Mouse (Mus musculus): ENCODE measurements at regions not wholly inside any gene's neighbourhood (a gene's known extent, or its start where the extent isn't known, plus 50 kb on each side); places are given as distances from the start of the nearest gene placed in this dataset.

- TF ChIP-seq GATA1 (IDR thresholded peaks at IDR 0.05; ENCODE audit: low read length) (no peak), TAL1 (IDR thresholded peaks at IDR 0.05; ENCODE audit: low read length) (no peak)
These were observed 96.6 kb upstream of the Igbp1b start for GRCm38 (mm10) chr6:138754955-138755303.
